Mouse (Mus musculus) heart, embryonic 14.5 days (tissue): ENCODE measurements around the gene Apbb1. TPM values are rescaled to one million over a fixed set of nuclear protein-coding genes. Genes with fewer than 3 reads are reported as not detected.

Source experiments
- ATAC-seq: fragments of 200-750 bp; cut with Nextera tagmentation; 2 replicates; pipeline ENCODE4 v1.8.0; 2017; ENCODE audit warnings: low read depth, moderate TSS enrichment; ENCODE audit not compliant: insufficient number of reproducible peaks, insufficient read depth, low FRiP score
- H3K27ac ChIP-seq, 2 experiments: fragments of 200-500 bp in 1 of 2; fragments of 300-500 bp in 1 of 2; sonication (generic) in 1 of 2; replicated peaks in 1 of 2; 2 replicates each; pipeline ENCODE4 v1.5.1; 2012 to 2014; ENCODE audit warnings: low read depth in 2 of 2, low read length in 2 of 2, control low read depth in 1 of 2, mild to moderate bottlenecking in 1 of 2, mixed read lengths in 1 of 2; ENCODE audit not compliant: control insufficient read depth in 1 of 2, insufficient read depth in 1 of 2
- H3K27me3 ChIP-seq: fragments of 300-500 bp; sonication (generic); 2 replicates; pipeline ENCODE4 v1.6.1; 2014; ENCODE audit warnings: mild to moderate bottlenecking, low read length, control low read depth; ENCODE audit not compliant: control insufficient read depth, insufficient read depth
- H3K36me3 ChIP-seq: fragments of 300-500 bp; sonication (generic); 2 replicates; pipeline ENCODE4 v1.6.1; 2014; ENCODE audit warnings: mild to moderate bottlenecking, control low read depth, low read length, mixed read lengths; ENCODE audit not compliant: control insufficient read depth, insufficient read depth
- H3K4me1 ChIP-seq, 2 experiments: fragments of 200-500 bp in 1 of 2; fragments of 300-500 bp in 1 of 2; sonication (generic) in 1 of 2; 2 replicates each; pipeline ENCODE4 v1.6.1; 2012 to 2014; ENCODE audit warnings: low read length in 2 of 2, control low read depth in 1 of 2, mixed read lengths in 1 of 2; ENCODE audit not compliant: control insufficient read depth in 2 of 2, insufficient read depth in 2 of 2
- H3K4me2 ChIP-seq: fragments of 300-500 bp; sonication (generic); 2 replicates; pipeline ENCODE4 v1.6.1; 2014; ENCODE audit warnings: mild to moderate bottlenecking, low read length
- H3K4me3 ChIP-seq, 2 experiments: fragments of 200-500 bp in 1 of 2; fragments of 300-500 bp in 1 of 2; sonication (generic) in 1 of 2; 2 replicates each; pipeline ENCODE4 v1.5.1; 2012 to 2014; ENCODE audit warnings: low read length in 2 of 2, mild to moderate bottlenecking in 2 of 2, control low read depth in 1 of 2, low read depth in 1 of 2, moderate library complexity in 1 of 2; ENCODE audit not compliant: control insufficient read depth in 1 of 2, insufficient read depth in 1 of 2
- H3K9ac ChIP-seq: fragments of 300-500 bp; sonication (generic); 2 replicates; pipeline ENCODE4 v1.6.1; 2014; ENCODE audit warnings: mild to moderate bottlenecking, low read length
- H3K9me3 ChIP-seq: fragments of 300-500 bp; sonication (generic); 2 replicates; pipeline ENCODE4 v1.6.1; 2016; ENCODE audit warnings: low read length, control low read depth; ENCODE audit not compliant: control insufficient read depth
- WGBS: fragments of 180-500 bp; shearing (Covaris S2); extraction: QIAGEN DNeasy Blood & Tissue Kit; methylation state at CpG from one replicate; pipeline ENCODE4 v1.1.7; 2014; 5-methylcytosine and 5-hydroxymethylcytosine counted together
- polyA plus RNA-seq: library from polyadenylated mRNA; unstranded; fragments of >200 nt; fragmentation: Nextera tagmentation; extraction: Ambion mirVana; gene quantifications from 2 replicates; pipeline ENCODE4 v1.2.1, GENCODE M21; 2014

Gene Apbb1
- polyA plus RNA-seq, 1 experiment from 2014 or later, result 39.6 TPM

GRCm38 (mm10) chr7:105616561-105616960 is 35.1 kb upstream of the Apbb1 start:
- Histone ChIP-seq H3K27ac (no peak overlapping the region), H3K36me3 (peaks cover 99% of the 10 kb centered on the region), H3K9me3 (no peaks in the 10 kb centered on the region), H3K9ac (no peak overlapping the region), H3K4me2 (no peak overlapping the region), H3K4me3 (no peak overlapping the region), H3K27me3 (no peaks in the 10 kb centered on the region), H3K4me1 (peaks cover 0 to 7% of the 10 kb centered on the region in 2 experiments; a peak in 2 of 4 replicates)
- ATAC-seq, result no peak
- WGBS, result 58% methylated on average over 6 of the region's 6 CpGs

GRCm38 (mm10) chr7:105615720-105616119 is 34.3 kb upstream of the Apbb1 start:
- H3K9me3 ChIP-seq, result no peaks in the 10 kb centered on the region
- no peak overlapping the region for H3K27ac ChIP-seq
- no peaks in the 10 kb centered on the region for H3K27me3 ChIP-seq
- WGBS, result 30% methylated on average over 1 of the region's 1 CpGs
- peaks cover 0 to 7% of the 10 kb centered on the region in 2 experiments; a peak in 2 of 4 replicates for H3K4me1 ChIP-seq
- ATAC-seq, result no peak
- H3K4me3 ChIP-seq, result no peak overlapping the region
- no peak overlapping the region for H3K4me2 ChIP-seq
- H3K9ac ChIP-seq, result no peak overlapping the region
- H3K36me3 ChIP-seq, result peaks cover 99% of the 10 kb centered on the region

GRCm38 (mm10) chr7:105614400-105614799 is 32.9 kb upstream of the Apbb1 start:
- Histone ChIP-seq H3K9ac (no peak overlapping the region), H3K4me3 (no peak overlapping the region), H3K9me3 (no peaks in the 10 kb centered on the region), H3K36me3 (peaks cover 99% of the 10 kb centered on the region), H3K4me2 (no peak overlapping the region), H3K27me3 (no peaks in the 10 kb centered on the region), H3K27ac (no peak overlapping the region), H3K4me1 (peaks cover 0 to 7% of the 10 kb centered on the region in 2 experiments; a peak in 2 of 4 replicates)
- WGBS, result 86% methylated on average over 1 of the region's 1 CpGs
- no peak for ATAC-seq

- H3K4me3 ChIP-seq, result no peak overlapping the region
- H3K9ac ChIP-seq, result no peak overlapping the region
- H3K4me1 ChIP-seq, result peaks cover 0 to 7% of the 10 kb centered on the region in 2 experiments; a peak in 1 of 4 replicates
- H3K27ac ChIP-seq, result no peak overlapping the region
- no peak for ATAC-seq
- H3K9me3 ChIP-seq, result no peaks in the 10 kb centered on the region
- no peaks in the 10 kb centered on the region for H3K27me3 ChIP-seq
- H3K36me3 ChIP-seq, result peaks cover 73% of the 10 kb centered on the region
- no peak overlapping the region for H3K4me2 ChIP-seq
- WGBS, result 67% methylated on average over 1 of the region's 1 CpGs
Observed at GRCm38 (mm10) chr7:105611767-105612166, 30.3 kb upstream of the Apbb1 start.

GRCm38 (mm10) chr7:105608467-105608866 is 27.0 kb upstream of the Apbb1 start:
- Histone ChIP-seq H3K4me1 (no peaks in the 10 kb centered on the region), H3K27ac (no peak overlapping the region), H3K4me2 (no peak overlapping the region), H3K9me3 (peaks cover 4% of the 10 kb centered on the region; the same call in 1 of the 2 replicates), H3K36me3 (peaks cover 42% of the 10 kb centered on the region), H3K4me3 (no peak overlapping the region), H3K27me3 (no peaks in the 10 kb centered on the region), H3K9ac (no peak overlapping the region)
- WGBS, result 86% methylated on average over 3 of the region's 3 CpGs
- no peak for ATAC-seq

- Histone ChIP-seq H3K27me3 (no peaks in the 10 kb centered on the region), H3K36me3 (no peaks in the 10 kb centered on the region), H3K9ac (no peak overlapping the region), H3K9me3 (peaks cover 4% of the 10 kb centered on the region; the same call in 1 of the 2 replicates), H3K27ac (no peak overlapping the region), H3K4me2 (no peak overlapping the region), H3K4me3 (no peak overlapping the region), H3K4me1 (no peaks in the 10 kb centered on the region)
- 42% methylated on average over 9 of the region's 9 CpGs for WGBS
- peak; percentile 64 for ATAC-seq
Observed at GRCm38 (mm10) chr7:105602860-105603623, 21.6 kb upstream of the Apbb1 start.

- H3K27me3 ChIP-seq, result no peaks in the 10 kb centered on the region
- no peak overlapping the region for H3K4me2 ChIP-seq
- no peaks in the 10 kb centered on the region for H3K36me3 ChIP-seq
- ATAC-seq, result no peak
- peaks cover 2 to 3% of the 10 kb centered on the region in 2 experiments; a peak in 2 of 4 replicates for H3K4me1 ChIP-seq
- H3K27ac ChIP-seq, result no peak overlapping the region
- H3K9ac ChIP-seq, result no peak overlapping the region
- 21% methylated on average over 7 of the region's 7 CpGs for WGBS
- no peaks in the 10 kb centered on the region for H3K9me3 ChIP-seq
- H3K4me3 ChIP-seq, result no peak overlapping the region
Observed at GRCm38 (mm10) chr7:105590097-105590496, 8.6 kb upstream of the Apbb1 start.
